Mouse (Mus musculus): ENCODE data around the gene Smad3.

Gene Smad3

DNA sequence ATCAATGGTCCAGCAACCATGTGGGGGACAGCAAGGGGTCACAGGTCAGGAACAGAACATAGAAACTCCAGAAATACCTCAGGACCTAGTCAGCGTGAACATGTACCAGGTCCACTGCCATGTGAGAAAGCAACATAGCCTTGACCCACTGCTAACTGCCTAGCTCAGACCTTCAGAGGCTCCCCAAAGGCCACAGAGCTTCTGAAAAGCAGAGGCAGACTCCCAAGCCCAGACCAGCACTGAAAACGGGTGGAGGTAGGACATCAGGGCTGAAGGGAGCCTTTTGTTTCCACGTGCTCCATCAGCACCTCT, 84.3 kb downstream of the Smad3 start:
- ChIA-PET POLR2A (interaction anchor here in 3 of 4 experiments (0.6 to 1.5 kb wide), 4 partner anchors 9 to 81 kb away, joined by 3 to 4 read pairs (median 3); no protein-coding TSS in a partner anchor), CTCF (no interaction called here)

DNA sequence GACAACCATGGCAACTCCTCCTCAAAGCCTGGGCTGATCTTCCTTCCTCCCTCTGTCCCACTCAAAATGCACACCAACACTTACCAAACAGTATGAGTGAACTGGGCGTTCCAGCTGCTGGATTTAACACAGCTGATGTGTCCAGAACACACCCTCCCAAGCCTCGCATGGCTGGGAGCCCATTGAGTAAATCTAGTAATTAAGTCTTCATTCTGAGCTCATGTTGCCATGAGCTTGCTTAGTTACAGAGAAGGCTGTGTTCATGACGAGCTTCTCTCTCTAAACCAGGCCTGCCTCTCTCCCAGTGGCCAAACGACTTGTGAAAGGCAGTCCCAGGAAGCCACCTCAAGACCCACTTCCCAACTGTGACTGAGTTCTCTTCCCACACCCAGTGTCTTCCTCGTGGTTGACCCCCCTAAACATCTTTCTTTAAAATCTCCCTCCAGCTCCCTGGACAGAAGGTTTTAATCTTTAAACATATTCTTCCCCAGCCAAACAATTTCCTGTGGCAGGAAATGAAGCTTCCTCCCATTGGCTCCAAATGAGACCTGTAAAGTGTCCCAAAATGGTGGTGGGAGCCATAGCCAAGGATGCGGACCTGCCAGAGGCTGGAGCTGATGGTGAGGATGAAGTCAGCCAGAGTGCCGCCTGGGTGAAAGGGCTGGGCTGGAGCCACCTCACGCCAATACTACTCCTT, 84.8 kb downstream of the Smad3 start:
- POLR2A ChIA-PET = interaction anchor here in 3 of 4 experiments (0.6 to 1.5 kb wide), 4 partner anchors 10 to 82 kb away, joined by 3 to 4 read pairs (median 3); no protein-coding TSS in a partner anchor
- CTCF ChIA-PET = no interaction called here

DNA sequence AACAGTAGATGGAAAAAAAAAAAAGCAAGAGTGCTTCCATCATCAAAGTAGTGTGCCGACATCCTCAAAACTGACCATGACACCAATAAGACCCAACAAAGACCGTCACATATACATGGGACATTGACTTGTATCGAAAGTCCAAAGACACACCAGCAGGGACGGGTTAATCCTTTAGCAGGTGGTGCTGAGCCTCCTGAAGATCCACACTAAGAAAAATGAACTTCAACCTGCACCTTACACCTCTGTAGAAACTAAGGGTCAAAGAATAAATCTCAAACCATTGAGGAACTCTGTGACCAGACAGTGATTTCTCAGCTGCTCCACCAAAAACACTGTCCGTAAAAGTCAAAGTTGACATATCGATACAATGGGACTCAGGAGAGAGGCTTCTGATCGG, 88.0 kb downstream of the Smad3 start:
- POLR2A ChIA-PET = interaction anchor here in 1 of 4 experiments (0.5 kb wide), 1 partner anchor 12 kb away, joined by 4 read pairs; no protein-coding TSS in a partner anchor
- CTCF ChIA-PET = no interaction called here

- POLR2A ChIA-PET = interaction anchor here in 1 of 4 experiments (0.7 to 1.6 kb wide), 2 partner anchors 14 to 135 kb away, joined by 3 read pairs; no protein-coding TSS in a partner anchor
- CTCF ChIA-PET = interaction anchor here in 1 of 4 experiments (0.6 kb wide), 1 partner anchor 1324 kb away, joined by 4 read pairs; no protein-coding TSS in a partner anchor
Measured at GRCm38 (mm10) chr9:63668621-63669020, 89.2 kb downstream of the Smad3 start.

DNA sequence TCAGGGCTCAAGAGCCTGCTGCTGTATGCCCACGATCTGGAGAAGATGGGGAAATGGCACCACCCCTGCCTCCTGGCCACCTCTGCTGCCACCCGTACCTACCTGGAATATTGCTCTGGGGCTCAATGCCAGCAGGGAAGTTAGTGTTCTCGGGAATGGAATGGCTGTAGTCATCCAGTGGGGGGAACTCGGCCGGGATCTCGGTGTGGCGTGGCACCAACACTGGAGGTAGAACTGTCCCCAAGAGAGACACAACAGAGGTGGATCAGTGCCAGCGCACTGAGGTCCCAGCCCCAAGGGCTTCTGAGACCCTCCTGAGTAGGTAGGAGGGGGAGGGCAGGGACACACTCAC, 90.4 kb downstream of the Smad3 start:
- ChIA-PET POLR2A (interaction anchor here in 2 of 4 experiments (0.9 to 1.6 kb wide), 3 partner anchors 14 to 136 kb away, joined by 3 read pairs; no protein-coding TSS in a partner anchor), CTCF (no interaction called here)

DNA sequence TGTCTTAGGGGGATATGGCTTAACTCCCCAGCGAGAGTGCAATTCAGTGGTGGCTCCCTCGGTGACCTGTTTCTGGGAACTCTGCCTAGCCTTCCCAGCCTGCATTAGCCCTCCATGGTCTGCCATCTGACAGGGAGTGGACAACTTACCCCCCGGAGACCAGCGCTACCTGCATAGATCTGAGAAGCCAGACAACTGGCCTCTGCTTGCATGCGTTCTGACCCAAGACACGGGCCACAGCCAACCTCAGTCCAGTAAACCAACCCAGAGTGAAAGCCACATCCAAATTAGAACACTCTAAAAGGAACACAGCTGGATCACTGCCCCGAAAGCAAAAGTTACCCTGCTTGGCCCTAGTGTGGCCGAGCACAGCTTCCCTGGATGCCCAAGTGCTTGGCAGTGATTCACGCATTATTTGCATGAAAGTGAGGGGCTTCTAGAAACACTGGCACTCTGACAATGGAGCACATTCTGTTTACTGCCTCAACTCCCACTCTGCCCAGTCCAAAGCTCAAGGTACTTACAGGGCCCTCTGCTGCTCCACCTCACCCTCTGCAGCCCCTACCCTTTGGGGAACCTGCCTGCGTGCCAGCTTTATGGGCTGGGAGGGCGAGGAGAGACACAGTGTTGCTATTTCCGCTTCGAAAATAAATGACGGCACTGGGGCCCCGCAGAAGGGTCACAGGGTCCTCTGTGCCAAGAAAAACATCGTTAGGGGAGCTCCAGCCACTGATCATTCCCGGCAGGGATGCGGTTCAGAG, 91.0 kb downstream of the Smad3 start:
- ChIA-PET POLR2A (interaction anchor here in 2 of 4 experiments (0.9 to 1.4 kb wide), 3 partner anchors 14 to 32 kb away, joined by 3 read pairs; no protein-coding TSS in a partner anchor), CTCF (no interaction called here)

DNA sequence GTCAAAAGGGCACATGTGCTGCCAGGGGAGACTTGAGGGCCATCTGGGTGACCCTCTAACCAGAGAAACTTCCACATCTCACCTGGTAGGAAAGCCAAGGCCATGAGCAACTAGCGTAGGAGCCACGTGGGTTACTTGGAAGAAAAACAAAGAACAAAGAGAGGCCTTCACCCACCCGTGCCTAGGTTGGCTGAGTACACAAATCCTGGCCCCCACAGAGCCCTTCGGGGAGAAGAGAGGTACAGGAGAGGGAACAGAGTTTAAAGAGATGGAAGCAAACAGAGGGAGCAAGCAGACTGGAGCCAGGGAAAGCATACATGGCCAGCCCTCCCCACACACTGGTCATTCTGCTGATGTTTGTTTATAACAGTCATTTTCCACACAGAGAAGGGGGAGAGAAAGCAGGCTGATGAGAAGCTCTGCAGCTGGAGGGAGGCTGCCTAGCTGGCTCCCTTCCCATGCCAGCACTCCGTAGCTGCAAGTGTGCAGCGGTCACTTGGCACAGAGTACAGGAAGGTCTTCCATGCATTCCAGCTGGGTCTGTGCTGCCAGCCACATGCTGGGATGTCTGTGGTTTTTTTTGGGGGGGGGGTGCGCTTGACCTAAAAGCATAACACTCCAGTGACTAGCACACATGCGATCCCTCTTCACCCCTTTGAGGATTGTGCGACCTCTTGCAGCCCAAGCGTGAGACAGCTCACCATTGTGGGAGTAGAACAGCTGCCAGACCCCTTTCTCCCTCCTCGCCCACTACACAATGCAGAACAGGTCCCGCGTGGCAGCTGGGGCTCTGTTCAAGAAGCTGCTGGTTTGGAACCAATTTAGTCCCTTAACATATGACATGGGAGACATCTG, 92.8 kb downstream of the Smad3 start:
- ChIA-PET POLR2A (interaction anchor here in 3 of 4 experiments (0.6 to 1.7 kb wide), 8 partner anchors 9 to 507 kb away, joined by 3 to 5 read pairs (median 4); partner anchors contain the start of gene Map2k5 (in 1 of the 3)), CTCF (interaction anchor here in 2 of 4 experiments (0.6 to 0.7 kb wide), 3 partner anchors 184 to 1129 kb away, joined by 3 to 9 read pairs (median 5); no protein-coding TSS in a partner anchor)

DNA sequence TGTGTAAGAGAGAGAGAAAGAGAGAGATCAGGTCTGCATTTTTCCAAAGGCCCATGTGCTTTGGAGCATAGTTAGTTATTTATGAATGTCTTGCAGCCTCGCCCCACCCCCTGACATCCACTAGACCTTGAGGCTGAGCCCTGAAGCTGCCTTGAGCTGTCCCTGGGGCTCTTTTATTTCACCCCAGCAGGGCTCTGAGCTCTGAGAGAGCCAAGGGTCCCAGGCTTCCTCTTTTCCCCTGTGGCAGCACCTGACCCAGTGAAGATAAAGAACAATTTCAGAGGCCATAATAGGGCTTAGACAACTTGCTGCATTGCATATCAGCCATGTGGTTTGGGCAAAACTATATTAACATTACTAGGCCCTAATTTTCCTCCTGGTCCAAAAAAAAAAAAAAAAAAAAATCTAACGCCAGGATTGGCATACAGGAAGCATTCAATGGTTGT, 93.5 kb downstream of the Smad3 start:
- ChIA-PET CTCF (interaction anchor here in 2 of 4 experiments (0.7 to 1.2 kb wide), 2 partner anchors 66 to 245 kb away, joined by 3 to 9 read pairs; no protein-coding TSS in a partner anchor), POLR2A (interaction anchor here (0.6 to 1.7 kb wide), 5 partner anchors 71 to 685 kb away, joined by 3 to 9 read pairs (median 5); partner anchors contain the start of gene Map2k5 (in 1 of the 4))

GRCm38 (mm10) chr9:63663222-63663621, 94.6 kb downstream of the Smad3 start:
- CTCF ChIA-PET = interaction anchor here in 1 of 4 experiments (1.2 kb wide), 1 partner anchor 247 kb away, joined by 3 read pairs; no protein-coding TSS in a partner anchor
- POLR2A ChIA-PET = interaction anchor here in 1 of 4 experiments (0.7 to 1.7 kb wide), 3 partner anchors 9 to 80 kb away, joined by 3 to 5 read pairs (median 4); no protein-coding TSS in a partner anchor

DNA sequence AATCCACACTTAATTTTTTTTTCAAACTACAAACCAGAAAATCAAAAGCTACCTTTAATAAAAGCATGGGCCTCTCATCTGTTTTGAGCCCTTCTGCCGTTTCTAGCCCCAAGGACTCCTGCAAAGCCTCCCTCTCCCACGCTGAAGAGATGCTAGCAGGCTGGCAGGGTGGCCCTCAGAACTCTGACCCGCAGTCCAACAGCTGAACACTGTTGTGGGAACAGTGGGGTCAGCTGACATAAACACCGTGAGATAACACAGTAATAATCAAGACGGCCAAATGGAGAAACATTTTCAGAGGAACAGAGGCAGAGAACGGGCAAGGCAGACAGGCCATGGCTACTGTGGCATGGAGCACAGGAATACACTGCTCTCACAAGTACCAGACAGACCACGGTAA, 95.0 kb downstream of the Smad3 start:
- ChIA-PET POLR2A (interaction anchor here in 2 of 4 experiments (0.7 to 1.7 kb wide), 3 partner anchors 9 to 12 kb away, joined by 3 to 5 read pairs (median 3); no protein-coding TSS in a partner anchor), CTCF (interaction anchor here in 2 of 4 experiments (0.5 to 1.2 kb wide), 2 partner anchors 247 to 276 kb away, joined by 3 to 11 read pairs; no protein-coding TSS in a partner anchor)

GRCm38 (mm10) chr9:63660691-63661090, 97.1 kb downstream of the Smad3 start:
- CTCF ChIA-PET = interaction anchor here in 1 of 4 experiments (0.6 kb wide), 1 partner anchor 101 kb away, joined by 3 read pairs; no protein-coding TSS in a partner anchor

DNA sequence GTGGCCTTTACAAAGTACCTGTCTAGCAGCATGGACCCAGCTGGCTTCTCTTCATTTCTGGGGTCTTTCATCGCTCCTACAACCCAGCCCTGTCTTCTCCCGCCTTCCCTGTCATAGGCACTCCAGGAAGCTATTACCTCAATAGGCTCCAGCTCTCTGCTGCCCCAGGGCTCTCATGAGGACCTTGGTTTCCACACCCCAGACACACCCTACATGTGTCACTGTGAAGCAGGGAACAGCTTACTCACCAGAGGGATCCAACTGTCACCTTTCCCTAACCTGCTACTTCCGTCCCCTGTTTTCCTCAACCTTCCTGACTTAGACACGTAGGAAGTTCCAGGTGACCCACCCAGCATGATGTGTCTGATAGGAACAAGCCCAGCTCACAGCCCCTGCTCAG, 97.7 kb downstream of the Smad3 start:
- POLR2A ChIA-PET = interaction anchor here in 3 of 4 experiments (0.9 to 1.4 kb wide), 5 partner anchors 9 to 143 kb away, joined by 3 read pairs; partner anchors contain the start of gene Smad3 (in 1 of the 3)
- CTCF ChIA-PET = interaction anchor here in 2 of 4 experiments (0.6 to 1.0 kb wide), 2 partner anchors 33 to 101 kb away, joined by 3 read pairs; no protein-coding TSS in a partner anchor

More at GRCm38 (mm10) chr9:63660691-63661090, 97.1 kb downstream of the Smad3 start:
- POLR2A ChIA-PET = interaction anchor here in 1 of 4 experiments (0.6 kb wide), 1 partner anchor 765 kb away, joined by 4 read pairs; no protein-coding TSS in a partner anchor

DNA sequence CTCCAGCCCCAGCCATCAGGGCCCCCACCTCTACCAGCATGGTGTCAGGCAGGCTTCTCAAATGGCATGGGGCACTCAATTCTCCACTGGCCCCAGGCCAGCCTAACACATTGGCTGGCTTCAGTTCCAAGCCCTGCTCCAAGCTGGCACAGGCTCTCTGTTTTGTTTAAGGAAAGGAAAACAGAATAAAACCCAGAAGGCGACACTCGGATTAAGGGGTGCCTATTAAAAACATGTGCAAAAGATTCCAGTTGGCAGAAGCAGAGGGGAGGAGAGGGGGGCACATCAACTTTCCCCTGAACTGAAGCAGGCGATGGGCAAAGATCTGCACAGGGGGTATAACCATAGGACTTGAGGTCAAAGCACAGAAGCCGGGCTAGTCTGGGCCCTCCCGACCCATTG, 98.8 kb downstream of the Smad3 start:
- ChIA-PET POLR2A (interaction anchor here in 2 of 4 experiments (0.6 to 1.4 kb wide), 2 partner anchors 14 to 540 kb away, joined by 3 to 4 read pairs; no protein-coding TSS in a partner anchor), CTCF (interaction anchor here in 3 of 4 experiments (0.6 to 1.0 kb wide), 3 partner anchors 32 to 353 kb away, joined by 3 to 4 read pairs (median 3); no protein-coding TSS in a partner anchor)

DNA sequence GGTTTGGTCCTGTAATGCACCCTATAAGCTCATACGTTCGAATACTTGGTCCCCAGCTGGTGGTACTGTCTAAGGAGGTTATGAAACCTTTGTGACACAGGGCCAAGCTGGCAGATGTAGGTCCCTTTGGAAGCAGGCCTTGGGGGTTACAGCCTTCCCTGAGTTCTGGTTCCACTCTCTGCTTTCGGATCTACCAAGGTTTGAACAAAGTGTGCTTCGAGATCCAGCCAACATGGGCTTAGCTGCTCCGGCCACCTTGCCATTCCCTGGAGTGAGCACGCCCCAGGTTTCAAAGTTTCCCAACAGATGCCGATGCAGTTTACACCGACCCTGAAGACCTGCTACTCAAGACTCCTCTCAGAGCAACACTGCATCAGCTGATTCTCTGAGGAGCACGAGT, 99.4 kb downstream of the Smad3 start:
- ChIA-PET POLR2A (no interaction called here), CTCF (no interaction called here)

DNA sequence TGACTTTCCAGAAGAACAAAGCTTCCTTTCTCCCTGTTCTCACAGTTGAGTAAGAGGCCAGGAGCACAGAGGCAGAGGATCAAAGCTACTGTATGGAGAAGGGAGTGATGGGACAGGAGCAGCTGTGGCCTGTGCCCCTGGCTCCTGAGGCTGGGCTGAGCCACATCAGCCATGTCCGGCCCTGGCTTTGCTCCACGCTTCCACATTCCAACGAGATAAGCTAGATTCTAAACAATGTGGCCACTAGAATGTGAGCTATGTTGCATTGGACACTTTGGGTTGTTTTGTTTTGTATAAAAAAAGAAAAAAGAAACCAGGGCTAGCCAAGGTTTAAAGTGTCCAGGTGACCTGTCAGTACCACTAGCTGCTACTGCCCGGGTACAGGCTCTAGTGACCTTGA, 100.6 kb downstream of the Smad3 start:
- POLR2A ChIA-PET = interaction anchor here in 2 of 4 experiments (0.7 to 0.9 kb wide), 3 partner anchors 10 to 85 kb away, joined by 3 read pairs; no protein-coding TSS in a partner anchor
- CTCF ChIA-PET = interaction anchor here in 2 of 4 experiments (0.5 kb wide), 2 partner anchors 46 to 59 kb away, joined by 3 to 15 read pairs; no protein-coding TSS in a partner anchor

DNA sequence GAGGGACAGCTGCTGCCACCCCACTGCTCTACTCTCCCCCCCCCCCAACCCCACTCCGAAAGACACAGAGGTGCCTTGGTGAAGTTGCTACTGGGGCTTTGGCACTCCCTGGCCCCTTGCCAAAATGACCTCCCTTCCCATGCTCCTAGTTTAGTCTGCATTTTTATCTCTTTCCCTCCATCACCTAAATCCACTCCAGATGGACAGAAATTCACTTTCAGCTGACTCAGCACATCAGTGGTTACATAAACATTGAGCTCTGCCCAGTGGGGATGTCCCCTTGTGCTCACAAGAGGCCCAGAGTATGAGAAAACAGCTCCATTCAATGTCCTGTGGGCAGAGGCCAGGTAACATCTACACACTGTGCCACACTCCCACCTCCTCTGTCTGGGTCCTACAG, 102.7 kb downstream of the Smad3 start:
- POLR2A ChIA-PET = interaction anchor here in 1 of 4 experiments (1.5 kb wide), 1 partner anchor 16 kb away, joined by 3 read pairs; no protein-coding TSS in a partner anchor
- CTCF ChIA-PET = interaction anchor here in 3 of 4 experiments (0.7 to 1.5 kb wide), 3 partner anchors 13 to 106 kb away, joined by 3 to 5 read pairs (median 3); no protein-coding TSS in a partner anchor

DNA sequence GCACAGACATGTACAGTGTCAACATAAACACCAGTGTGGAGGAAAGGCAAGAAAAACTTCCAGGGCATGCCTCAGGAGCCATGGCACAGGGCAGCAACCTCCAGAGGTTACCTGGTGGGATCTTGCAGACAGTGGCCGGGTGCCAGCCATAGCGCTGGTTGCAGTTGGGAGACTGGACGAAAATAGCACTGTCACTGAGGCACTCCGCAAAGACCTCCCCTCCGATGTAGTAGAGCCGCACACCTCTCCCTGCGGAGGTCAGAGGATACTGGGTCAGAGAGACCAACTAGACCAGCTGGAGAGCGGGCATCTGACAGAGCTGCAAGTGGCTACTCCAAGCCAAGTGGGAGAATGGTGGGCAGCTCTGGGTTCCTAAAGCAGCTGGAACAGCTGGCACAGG, 103.2 kb downstream of the Smad3 start:
- ChIA-PET CTCF (interaction anchor here in 3 of 4 experiments (0.6 to 1.5 kb wide), 5 partner anchors 13 to 226 kb away, joined by 3 to 5 read pairs (median 3); no protein-coding TSS in a partner anchor), POLR2A (interaction anchor here in 1 of 4 experiments (1.4 to 1.5 kb wide), 2 partner anchors 8 to 17 kb away, joined by 3 to 5 read pairs; no protein-coding TSS in a partner anchor)

All from embryonic stem cell, embryonic (primary cell).